Mouse (Mus musculus) forebrain, embryonic 16.5 days (tissue): Measurements from ENCODE around the gene Adam34. TPM values are rescaled to one million over a fixed set of nuclear protein-coding genes. Genes with fewer than 3 reads are reported as not detected.
"Not testable (repeated sequence)": the region's sequence is repeated elsewhere in the genome, so short reads cannot be mapped to it uniquely, and the experiment has no call there.

ENCODE experiments used
- ATAC-seq: fragments of 200-750 bp; cut with Nextera tagmentation; 2 replicates; pipeline ENCODE4 v1.8.0; 2017; ENCODE audit warnings: mild to moderate bottlenecking, moderate library complexity
- H3K27ac ChIP-seq: fragments of 300-500 bp; sonication (generic); 2 replicates; pipeline ENCODE4 v1.5.1; 2014; ENCODE audit warnings: low read length, control low read depth
- H3K27me3 ChIP-seq: fragments of 300-500 bp; sonication (generic); replicated peaks from 2 replicates; pipeline ENCODE4 v1.6.1; 2014; ENCODE audit warnings: low read length; ENCODE audit not compliant: control insufficient read depth, insufficient read depth
- H3K36me3 ChIP-seq: fragments of 300-500 bp; sonication (generic); 2 replicates; pipeline ENCODE4 v1.6.1; 2014; ENCODE audit not compliant: control insufficient read depth, insufficient read depth
- H3K4me1 ChIP-seq: fragments of 300-500 bp; sonication (generic); replicated peaks from 2 replicates; pipeline ENCODE4 v1.6.1; 2014; ENCODE audit warnings: low read length; ENCODE audit not compliant: control insufficient read depth, insufficient read depth
- H3K4me2 ChIP-seq: fragments of 300-500 bp; sonication (generic); 2 replicates; pipeline ENCODE4 v1.6.1; 2014; ENCODE audit warnings: mild to moderate bottlenecking, low read length, control low read depth
- H3K4me3 ChIP-seq: fragments of 300-500 bp; sonication (generic); replicated peaks from 2 replicates; pipeline ENCODE4 v1.5.1; 2014; ENCODE audit warnings: mild to moderate bottlenecking, low read length, control low read depth
- H3K9ac ChIP-seq: fragments of 300-500 bp; sonication (generic); replicated peaks from 2 replicates; pipeline ENCODE4 v1.6.1; 2014; ENCODE audit warnings: low read depth, low read length, control low read depth
- H3K9me3 ChIP-seq: fragments of 300-500 bp; sonication (generic); 2 replicates; pipeline ENCODE4 v1.6.1; 2016; ENCODE audit warnings: low read length; ENCODE audit not compliant: control insufficient read depth
- WGBS: fragments of 180-500 bp; shearing (Covaris S2); extraction: QIAGEN DNeasy Blood & Tissue Kit; methylation state at CpG from one replicate; pipeline ENCODE4 v1.1.7; 2014; 5-methylcytosine and 5-hydroxymethylcytosine counted together
- polyA plus RNA-seq: library from polyadenylated mRNA; unstranded; fragments of >200 nt; fragmentation: Nextera tagmentation; extraction: Ambion mirVana; gene quantifications from 2 replicates; pipeline ENCODE4 v1.2.1, GENCODE M21; 2015

Adam34 gene
- polyA plus RNA-seq = not detected in 2 replicates

GRCm38 (mm10) chr8:43709949-43710348 is at the start of gene Adam34:
Gene Adam34, minus strand, starts transcription at chr8:43710049.
- H3K27ac ChIP-seq = no peak within 1 kb of the TSS
- H3K27me3 ChIP-seq = no peaks in the 10 kb centered on the region
- no peaks in the 10 kb centered on the region for H3K9me3 ChIP-seq
- H3K9ac ChIP-seq = no peak within 1 kb of the TSS
- H3K4me1 ChIP-seq = no peaks in the 10 kb centered on the region
- no peaks in the 10 kb centered on the region for H3K36me3 ChIP-seq
- no peak within 1 kb of the TSS for H3K4me3 ChIP-seq
- no peak within 1 kb of the TSS for H3K4me2 ChIP-seq
- no peak for ATAC-seq

DNA sequence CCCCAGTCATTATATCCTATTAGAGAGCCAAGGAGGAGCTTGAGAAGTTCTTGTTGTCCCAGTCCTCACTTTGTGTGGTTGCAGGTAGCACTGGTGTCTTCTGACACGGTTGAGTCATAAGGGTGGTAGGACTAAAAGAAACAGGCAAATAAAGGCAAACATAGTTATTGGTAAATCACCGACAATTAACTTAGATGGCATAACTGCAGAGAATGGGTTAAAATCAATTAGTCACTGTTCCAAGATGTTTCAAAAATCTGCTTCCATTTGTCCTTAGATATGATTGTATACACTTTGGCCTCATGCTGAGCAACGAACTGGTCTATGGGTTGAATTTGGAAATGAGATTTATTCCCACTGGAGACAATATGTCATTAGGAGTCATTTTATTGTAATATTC is 82.7 kb downstream of the Adam34 start, which contains the start of gene Gm5346:
TSS of gene Gm5346 (minus strand) at position 101 of the 400 bp plus-strand sequence.
- no peak within 1 kb of the TSS for H3K4me3 ChIP-seq
- 90% methylated on average over 3 of the region's 3 CpGs for WGBS
- ATAC-seq = no peak

DNA sequence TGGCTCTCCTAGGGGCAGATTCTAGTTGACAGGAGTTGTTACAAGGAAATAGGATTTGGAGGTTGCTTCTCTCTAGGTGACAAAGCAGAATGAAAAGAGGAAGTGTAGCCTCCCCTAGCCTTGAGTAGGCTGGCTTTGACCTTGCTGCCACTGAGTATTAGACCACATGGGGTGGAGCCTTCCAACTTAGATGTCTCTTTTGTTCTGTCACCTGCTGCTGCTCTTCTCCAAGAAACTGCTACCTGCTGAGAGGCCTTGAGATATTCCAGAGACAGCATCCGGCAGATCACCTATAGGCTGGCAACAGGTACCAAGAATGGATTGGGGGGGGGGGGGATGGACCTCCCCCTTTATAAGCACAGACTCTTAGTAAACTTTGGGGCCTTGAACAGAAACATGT is 93.8 kb downstream of the Adam34 start:
- Histone ChIP-seq H3K9ac (no peak overlapping the region), H3K36me3 (no peaks in the 10 kb centered on the region), H3K4me1 (no peaks in the 10 kb centered on the region), H3K27ac (no peak overlapping the region), H3K4me2 (no peak overlapping the region), H3K27me3 (no peaks in the 10 kb centered on the region), H3K4me3 (no peak overlapping the region), H3K9me3 (no peaks in the 10 kb centered on the region)
- ATAC-seq = no peak
- 95% methylated on average over 1 of the region's 1 CpGs for WGBS

More for the DNA sequence above, 82.7 kb downstream of the Adam34 start, which contains the start of gene Gm5346:
- no peaks in the 10 kb centered on the region for H3K4me1 ChIP-seq
- no peak within 1 kb of the TSS for H3K9ac ChIP-seq
- H3K27me3 ChIP-seq = no peaks in the 10 kb centered on the region
- H3K9me3 ChIP-seq = no peaks in the 10 kb centered on the region
- no peaks in the 10 kb centered on the region for H3K36me3 ChIP-seq
- H3K4me2 ChIP-seq = no peak within 1 kb of the TSS
- no peak within 1 kb of the TSS for H3K27ac ChIP-seq

- WGBS = 86% methylated on average over 13 of the region's 13 CpGs
- H3K9ac ChIP-seq, H3K4me3 ChIP-seq, H3K4me2 ChIP-seq, H3K9me3 ChIP-seq, H3K4me1 ChIP-seq, H3K27ac ChIP-seq, H3K36me3 ChIP-seq, H3K27me3 ChIP-seq, ATAC-seq: not testable (repeated sequence)
Measured at GRCm38 (mm10) chr8:43603657-43604056, 106.2 kb downstream of the Adam34 start.

GRCm38 (mm10) chr8:43603166-43603565 is 106.7 kb downstream of the Adam34 start:
- H3K4me3 ChIP-seq, H3K27me3 ChIP-seq, H3K36me3 ChIP-seq, H3K4me2 ChIP-seq, ATAC-seq, H3K4me1 ChIP-seq, H3K9me3 ChIP-seq, H3K27ac ChIP-seq, H3K9ac ChIP-seq: not testable (repeated sequence)
- WGBS = 95% methylated on average over 15 of the region's 15 CpGs

Other genes with a start within 250 kb of the Adam34 start
- gene Adam26b, start 181.9 kb downstream of the Adam34 start, polyA plus RNA-seq = not detected in 2 replicates
- gene Adam26a, start 133.3 kb downstream of the Adam34 start, polyA plus RNA-seq = not detected in 2 replicates
- not detected in 2 replicates for gene Gm5346, start 82.8 kb downstream of the Adam34 start, polyA plus RNA-seq